Mouse (Mus musculus) midbrain, embryonic 14.5 days (tissue): ENCODE results near the gene Plpp1. TPM values are rescaled to one million over a fixed set of nuclear protein-coding genes. Genes with fewer than 3 reads are reported as not detected.

Source experiments
- ATAC-seq: fragments of 200-750 bp; cut with Nextera tagmentation; 2 replicates; pipeline ENCODE4 v1.8.0; 2017; ENCODE audit warnings: moderate number of reproducible peaks, moderate library complexity; ENCODE audit not compliant: low FRiP score, low TSS enrichment
- DNase-seq: peaks from one replicate; pipeline ENCODE4 v3.0.0-alpha.2; 2015
- H3K27ac ChIP-seq: fragments of 300-500 bp; sonication (generic); replicated peaks from 2 replicates; pipeline ENCODE4 v1.5.1; 2014; ENCODE audit warnings: mild to moderate bottlenecking, low read depth, low read length, moderate library complexity
- H3K27me3 ChIP-seq: fragments of 300-500 bp; sonication (generic); 2 replicates; pipeline ENCODE4 v1.6.1; 2014; ENCODE audit warnings: low read length, control low read depth, mixed read lengths; ENCODE audit not compliant: control insufficient read depth, insufficient read depth
- H3K36me3 ChIP-seq: fragments of 300-500 bp; sonication (generic); 2 replicates; pipeline ENCODE4 v1.6.1; 2014; ENCODE audit warnings: low read length, control low read depth; ENCODE audit not compliant: control insufficient read depth, insufficient read depth
- H3K4me1 ChIP-seq: fragments of 300-500 bp; sonication (generic); 2 replicates; pipeline ENCODE4 v1.6.1; 2014; ENCODE audit warnings: mild to moderate bottlenecking, antibody characterized with exemption, low read length, control low read depth; ENCODE audit not compliant: control insufficient read depth, insufficient read depth
- H3K4me2 ChIP-seq: fragments of 300-500 bp; sonication (generic); 2 replicates; pipeline ENCODE4 v1.6.1; 2014; ENCODE audit warnings: mild to moderate bottlenecking, low read length, moderate library complexity
- H3K4me3 ChIP-seq: fragments of 300-500 bp; sonication (generic); replicated peaks from 2 replicates; pipeline ENCODE4 v1.5.1; 2014; ENCODE audit warnings: low read depth, low read length
- H3K9ac ChIP-seq: fragments of 300-500 bp; sonication (generic); replicated peaks from 2 replicates; pipeline ENCODE4 v1.6.1; 2014; ENCODE audit warnings: mild to moderate bottlenecking, low read length, moderate library complexity
- H3K9me3 ChIP-seq: fragments of 300-500 bp; sonication (generic); 2 replicates; pipeline ENCODE4 v1.6.1; 2016; ENCODE audit warnings: low read length, control low read depth, mixed read lengths; ENCODE audit not compliant: control insufficient read depth
- WGBS: fragments of 180-500 bp; shearing (Covaris S2); extraction: QIAGEN DNeasy Blood & Tissue Kit; methylation state at CpG from one replicate; pipeline ENCODE4 v1.1.7; 2014; 5-methylcytosine and 5-hydroxymethylcytosine counted together
- polyA plus RNA-seq: library from polyadenylated mRNA; unstranded; fragments of >200 nt; fragmentation: Nextera tagmentation; extraction: Ambion mirVana; gene quantifications from 2 replicates; pipeline ENCODE4 v1.2.1, GENCODE M21; 2014

Plpp1 gene
- polyA plus RNA-seq, 1 experiment from 2014 or later, result 48.3 TPM

DNA sequence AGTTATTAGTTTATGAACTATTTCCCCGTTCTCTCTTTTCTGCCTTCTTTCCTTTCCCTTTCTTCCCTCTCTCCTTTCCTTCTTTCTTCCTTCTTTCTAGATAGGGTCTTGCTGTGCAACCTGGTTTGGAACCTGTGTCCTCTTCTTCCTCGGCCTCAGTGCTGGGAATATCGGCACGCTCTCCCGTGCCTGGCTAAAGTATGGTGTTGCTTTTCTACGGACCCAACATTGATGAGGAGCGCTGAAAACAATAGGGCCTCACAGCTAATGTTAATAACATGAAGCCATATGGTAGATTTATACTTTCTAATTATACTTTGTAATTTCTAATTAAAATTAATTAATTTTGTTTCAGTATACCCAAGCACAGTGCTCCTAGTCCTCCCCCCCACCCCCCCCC, 2.5 kb downstream of the Plpp1 start:
- Histone ChIP-seq H3K4me3 (no peak overlapping the region), H3K4me1 (peaks cover 13% of the 10 kb centered on the region), H3K9ac (no peak overlapping the region), H3K9me3 (no peaks in the 10 kb centered on the region), H3K27ac (no peak overlapping the region), H3K27me3 (no peaks in the 10 kb centered on the region), H3K4me2 (no peak overlapping the region), H3K36me3 (peaks cover 12% of the 10 kb centered on the region)
- no peak for ATAC-seq
- no peak for DNase-seq
- 82% methylated on average over 7 of the region's 7 CpGs for WGBS

DNA sequence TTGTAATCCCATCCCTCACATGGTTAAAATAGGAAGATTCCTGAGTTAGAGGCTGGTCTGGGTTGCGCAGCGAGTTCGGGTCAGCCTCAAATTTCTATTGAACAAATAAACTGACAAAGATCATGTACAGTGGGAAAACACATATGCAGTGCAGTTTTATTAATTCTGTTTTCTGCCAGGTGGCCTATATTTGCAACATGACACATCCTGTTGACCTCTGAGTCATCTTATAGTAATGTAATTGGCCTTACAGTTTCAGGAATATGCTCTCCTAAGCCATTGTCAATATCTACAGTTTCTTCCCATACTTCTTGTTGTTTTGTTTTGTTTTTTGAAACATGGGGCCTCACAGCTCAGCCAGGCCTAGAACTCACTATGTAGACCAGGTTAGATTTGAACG, 3.1 kb downstream of the Plpp1 start:
- H3K36me3 ChIP-seq, result peaks cover 12% of the 10 kb centered on the region
- WGBS, result 96% methylated on average over 4 of the region's 4 CpGs
- H3K27me3 ChIP-seq, result no peaks in the 10 kb centered on the region
- no peak overlapping the region for H3K4me3 ChIP-seq
- H3K4me1 ChIP-seq, result peaks cover 13% of the 10 kb centered on the region
- DNase-seq, result no peak
- H3K4me2 ChIP-seq, result no peak overlapping the region
- ATAC-seq, result no peak
- H3K27ac ChIP-seq, result no peak overlapping the region
- no peaks in the 10 kb centered on the region for H3K9me3 ChIP-seq
- H3K9ac ChIP-seq, result no peak overlapping the region

DNA sequence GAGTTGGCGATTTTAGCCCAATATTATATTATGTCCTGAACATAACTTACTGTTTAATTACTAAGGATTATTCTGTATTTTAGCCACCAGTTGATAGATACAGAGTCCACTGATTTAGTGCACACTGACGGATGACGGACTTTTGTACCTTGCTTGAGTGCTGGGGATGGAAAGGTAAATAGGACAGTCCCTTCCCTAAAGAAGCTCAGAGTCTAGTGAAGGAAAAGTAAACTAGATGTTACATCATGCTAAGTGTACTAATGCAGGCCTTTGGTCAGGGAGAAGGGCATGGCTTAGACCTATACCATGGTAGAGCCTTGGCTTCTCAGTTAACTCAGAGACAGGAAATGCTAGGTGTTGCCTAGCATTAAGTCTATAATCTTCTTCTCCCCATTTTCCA, 4.9 kb downstream of the Plpp1 start:
- ATAC-seq (no peak), DNase-seq (no peak)
- WGBS, result 98% methylated on average over 3 of the region's 3 CpGs
- Histone ChIP-seq H3K4me1 (peaks cover 11% of the 10 kb centered on the region), H3K36me3 (peaks cover 12% of the 10 kb centered on the region), H3K27me3 (no peaks in the 10 kb centered on the region), H3K4me2 (no peak overlapping the region), H3K4me3 (no peak overlapping the region), H3K9me3 (no peaks in the 10 kb centered on the region), H3K27ac (no peak overlapping the region), H3K9ac (no peak overlapping the region)

- Histone ChIP-seq H3K4me3 (no peak overlapping the region), H3K4me2 (no peak overlapping the region), H3K27ac (no peak overlapping the region), H3K9me3 (no peaks in the 10 kb centered on the region), H3K27me3 (no peaks in the 10 kb centered on the region), H3K36me3 (peaks cover 12% of the 10 kb centered on the region), H3K9ac (no peak overlapping the region), H3K4me1 (peaks cover 3% of the 10 kb centered on the region; the same call in 1 of the 2 replicates)
- DNase-seq, result no peak
- WGBS, result 87% methylated on average over 10 of the region's 10 CpGs
- ATAC-seq, result no peak
Observed at GRCm38 (mm10) chr13:112807936-112808667, 7.5 kb downstream of the Plpp1 start.

GRCm38 (mm10) chr13:112809504-112810247, 9.1 kb downstream of the Plpp1 start:
- no peak overlapping the region for H3K9ac ChIP-seq
- H3K4me1 ChIP-seq, result no peaks in the 10 kb centered on the region
- H3K36me3 ChIP-seq, result peaks cover 12% of the 10 kb centered on the region
- no peak overlapping the region for H3K4me3 ChIP-seq
- no peaks in the 10 kb centered on the region for H3K9me3 ChIP-seq
- H3K27ac ChIP-seq, result no peak overlapping the region
- DNase-seq (no peak), ATAC-seq (no peak)
- H3K4me2 ChIP-seq, result no peak overlapping the region
- 94% methylated on average over 7 of the region's 7 CpGs for WGBS
- H3K27me3 ChIP-seq, result no peaks in the 10 kb centered on the region

- WGBS, result 78% methylated on average over 4 of the region's 4 CpGs
- Histone ChIP-seq H3K4me1 (no peaks in the 10 kb centered on the region), H3K27ac (no peak overlapping the region), H3K27me3 (no peaks in the 10 kb centered on the region), H3K9me3 (no peaks in the 10 kb centered on the region), H3K36me3 (peaks cover 12% of the 10 kb centered on the region), H3K9ac (no peak overlapping the region), H3K4me2 (no peak overlapping the region), H3K4me3 (no peak overlapping the region)
- ATAC-seq (no peak), DNase-seq (no peak)
Observed at GRCm38 (mm10) chr13:112810248-112810645, 9.7 kb downstream of the Plpp1 start.

DNA sequence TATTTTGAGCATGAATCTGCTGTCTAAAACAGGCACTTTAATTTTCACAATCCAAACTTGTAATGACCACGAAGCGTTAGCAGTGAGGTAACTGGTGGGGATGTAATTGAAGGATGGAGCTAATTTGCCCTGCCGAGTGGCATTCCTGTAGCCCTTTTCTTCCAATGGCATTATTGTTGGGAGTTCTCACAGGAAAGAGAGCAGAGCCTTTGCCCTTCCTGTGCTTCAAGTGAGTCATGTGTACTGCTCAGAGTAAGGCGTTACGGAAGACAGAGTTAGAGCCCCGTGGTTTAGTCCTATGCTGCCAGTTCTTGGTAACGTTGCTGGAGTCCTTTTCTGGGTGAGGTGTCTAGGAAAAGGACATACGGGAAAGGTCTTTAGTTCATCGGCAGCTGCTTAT, 10.2 kb downstream of the Plpp1 start:
- H3K9me3 ChIP-seq, result no peaks in the 10 kb centered on the region
- H3K4me2 ChIP-seq, result no peak overlapping the region
- no peaks in the 10 kb centered on the region for H3K27me3 ChIP-seq
- H3K27ac ChIP-seq, result no peak overlapping the region
- H3K36me3 ChIP-seq, result peaks cover 8% of the 10 kb centered on the region
- 54% methylated on average over 9 of the region's 9 CpGs for WGBS
- no peak overlapping the region for H3K9ac ChIP-seq
- H3K4me1 ChIP-seq, result no peaks in the 10 kb centered on the region
- DNase-seq (no peak), ATAC-seq (no peak)
- H3K4me3 ChIP-seq, result no peak overlapping the region

GRCm38 (mm10) chr13:112811708-112812403, 11.3 kb downstream of the Plpp1 start:
- no peak overlapping the region for H3K4me3 ChIP-seq
- ATAC-seq (no peak), DNase-seq (no peak)
- no peaks in the 10 kb centered on the region for H3K4me1 ChIP-seq
- H3K27me3 ChIP-seq, result no peaks in the 10 kb centered on the region
- 78% methylated on average over 8 of the region's 8 CpGs for WGBS
- H3K9me3 ChIP-seq, result no peaks in the 10 kb centered on the region
- no peak overlapping the region for H3K27ac ChIP-seq
- H3K4me2 ChIP-seq, result no peak overlapping the region
- peaks cover 2% of the 10 kb centered on the region; the same call in 1 of the 2 replicates for H3K36me3 ChIP-seq
- no peak overlapping the region for H3K9ac ChIP-seq
